Mouse (Mus musculus) T-cell, adult 2 months (primary cell): ENCODE measurements around the gene Spsb1.

ENCODE experiments used
- DNase-seq: peaks from one replicate; pipeline ENCODE4 v3.0.0; 2022; ENCODE audit warnings: low spot score

The Spsb1 gene

DNA sequence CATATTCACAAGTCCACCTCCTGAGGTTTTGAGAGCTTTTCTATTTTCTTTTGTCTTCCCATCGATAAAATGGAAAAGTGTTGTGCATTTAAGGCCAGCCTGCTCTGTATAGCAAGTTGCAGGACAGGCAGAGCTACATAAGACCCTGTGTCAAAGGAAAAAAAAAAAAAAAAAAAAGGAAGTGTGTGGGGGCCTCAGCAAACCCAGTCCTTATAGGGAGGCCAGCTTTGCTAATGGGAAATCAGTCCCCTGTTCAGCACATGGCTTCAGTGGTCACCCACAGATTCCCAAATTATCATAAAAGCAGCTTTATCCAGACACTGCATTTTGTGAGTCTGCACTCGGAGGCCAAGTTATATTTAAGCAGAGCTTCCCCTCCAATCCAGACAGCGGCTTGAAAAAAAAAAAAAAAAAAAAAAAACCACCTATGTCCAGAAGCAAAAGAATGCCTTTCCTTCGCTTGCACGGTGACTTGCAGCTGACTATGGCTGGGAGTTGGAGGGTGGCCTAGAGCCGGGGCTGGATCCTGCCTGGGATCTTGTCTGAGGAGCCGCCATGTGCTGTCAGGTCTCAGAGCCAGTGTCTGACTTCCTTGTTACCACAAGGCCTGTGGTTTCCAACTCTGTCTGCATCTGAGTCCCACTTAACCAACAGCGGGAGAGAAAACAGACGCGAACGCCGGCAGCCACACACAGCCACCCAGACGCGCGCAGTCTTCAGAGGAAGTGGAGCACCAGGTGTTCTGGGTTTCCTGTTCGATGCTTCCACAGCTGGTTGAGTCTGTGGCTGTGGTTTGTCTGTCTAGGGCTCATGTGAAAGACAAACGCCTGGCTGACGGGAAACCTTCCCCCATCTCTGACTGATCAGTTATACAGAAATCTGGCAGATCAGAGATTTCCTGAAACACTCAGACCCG, 98.7 kb downstream of the Spsb1 start:
- peak; percentile 97 for DNase-seq

GRCm38 (mm10) chr4:149855180-149855891, 99.5 kb downstream of the Spsb1 start:
- DNase-seq, result no peak

DNA sequence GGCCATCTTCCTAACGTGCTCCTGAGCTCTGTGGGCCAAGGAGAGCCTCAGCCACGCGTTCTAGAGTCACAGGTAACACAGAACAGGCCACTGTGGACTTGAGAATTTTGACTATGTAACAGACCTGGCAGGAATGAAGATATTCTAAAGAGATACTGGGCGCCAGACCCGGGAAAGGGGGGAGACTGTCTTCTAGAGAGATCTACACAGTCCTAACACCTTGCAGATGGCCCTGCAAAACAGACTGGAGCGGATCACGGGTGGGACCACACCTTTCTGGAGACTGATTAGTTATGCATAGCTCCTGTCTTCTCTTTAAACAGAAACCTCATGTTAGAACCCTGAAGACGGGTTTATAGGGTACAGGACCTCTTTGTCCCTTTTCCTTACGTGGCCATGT, 100.1 kb downstream of the Spsb1 start:
- no peak for DNase-seq

- DNase-seq, result peak; percentile 84
Measured at GRCm38 (mm10) chr4:149854301-149854708, 100.5 kb downstream of the Spsb1 start.

DNA sequence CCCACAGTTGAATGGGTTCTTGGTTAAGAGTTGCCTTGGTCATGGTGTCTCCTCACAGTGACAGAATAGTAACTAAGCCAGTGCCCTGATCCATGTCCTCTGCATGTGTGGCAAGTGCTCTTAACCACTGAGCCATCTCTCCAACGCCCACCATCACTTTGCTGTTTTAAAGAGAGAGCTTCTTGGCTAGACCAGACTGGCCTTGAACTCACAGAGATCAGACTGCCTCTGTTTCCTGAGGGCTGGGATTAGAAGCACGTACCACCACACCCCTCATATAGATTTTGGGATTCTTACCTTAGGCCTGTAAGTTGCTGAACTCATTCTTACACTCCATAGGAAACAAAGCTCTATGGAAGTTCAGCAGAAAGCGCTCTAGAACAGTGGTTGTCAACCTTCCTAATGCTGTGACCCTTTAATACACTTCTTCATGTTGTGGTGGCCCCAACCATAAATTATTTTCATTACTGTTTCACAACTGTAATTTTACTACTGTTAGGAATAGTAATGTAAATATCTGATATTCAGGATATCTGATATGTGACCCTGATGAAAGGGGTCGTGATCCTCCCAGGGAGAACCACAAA, 101.1 kb downstream of the Spsb1 start:
- no peak for DNase-seq

GRCm38 (mm10) chr4:149851554-149851953, 103.3 kb downstream of the Spsb1 start:
- no peak for DNase-seq

- DNase-seq, result no peak
Measured at GRCm38 (mm10) chr4:149850674-149851073, 104.2 kb downstream of the Spsb1 start.

- peak; percentile 33 for DNase-seq
Measured at GRCm38 (mm10) chr4:149850045-149850444, 104.8 kb downstream of the Spsb1 start.

DNA sequence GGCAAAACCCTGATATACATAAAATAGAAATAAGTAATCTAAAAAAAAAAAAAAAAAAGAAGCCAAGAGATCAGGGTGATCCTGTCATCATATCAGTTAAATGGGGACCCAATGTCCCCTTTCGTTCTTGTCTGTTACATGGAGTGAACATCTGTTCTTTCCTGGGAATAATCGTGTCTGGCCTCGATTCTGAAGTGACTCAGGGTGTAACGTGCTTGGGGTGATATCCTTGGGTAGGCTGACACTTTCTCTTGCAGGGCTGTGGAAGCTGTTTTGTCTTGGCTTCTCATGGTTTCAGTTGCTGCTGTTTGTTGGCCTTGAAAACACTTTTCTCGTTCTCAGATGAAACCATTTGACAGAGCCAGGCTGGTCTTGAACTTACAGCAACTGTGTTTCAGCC, 105.8 kb downstream of the Spsb1 start:
- no peak for DNase-seq

DNA sequence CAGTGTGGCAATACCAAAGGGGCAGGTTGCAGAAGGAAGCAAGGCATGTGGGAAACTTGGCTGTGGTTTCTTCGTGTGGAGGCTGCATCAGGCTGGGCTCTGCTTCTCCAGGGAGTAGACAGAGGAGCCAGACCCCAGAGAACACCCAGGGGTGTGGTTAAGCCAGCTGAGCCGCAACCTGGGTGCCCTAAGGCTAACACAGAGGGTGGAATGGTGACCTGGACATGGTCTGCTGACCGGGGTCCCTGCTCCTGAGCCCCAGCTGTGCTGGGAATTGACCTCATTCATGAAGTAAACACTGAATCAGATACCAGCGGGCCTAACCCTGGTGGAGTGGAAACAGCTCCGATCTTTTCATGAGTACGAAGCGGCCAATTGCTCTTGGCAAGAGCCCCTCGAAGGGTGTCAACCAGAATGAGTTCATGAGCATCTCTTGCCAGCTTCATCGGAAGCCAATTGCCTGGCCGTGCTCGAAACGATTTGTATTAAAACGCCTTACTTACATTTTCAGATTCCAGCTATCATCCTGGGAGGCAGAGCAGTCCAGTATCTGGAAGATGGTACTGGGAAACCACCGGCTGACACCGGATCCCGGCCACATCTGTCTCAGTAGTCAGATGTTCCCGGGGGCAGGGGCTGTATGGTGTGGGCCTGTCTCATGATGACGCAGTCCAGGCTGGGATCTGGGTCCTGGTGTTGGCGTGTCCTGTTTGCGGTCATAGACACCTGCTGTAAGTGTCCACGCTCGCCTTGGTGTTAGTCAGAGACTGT, 107.8 kb downstream of the Spsb1 start:
- DNase-seq, result no peak
